Mouse (Mus musculus): ENCODE results near the gene Xylt1. TPM values are rescaled to one million over a fixed set of nuclear protein-coding genes. Genes with fewer than 3 reads are reported as not detected.

Gene Xylt1
- polyA plus RNA-seq, 1 experiment = 2.3 TPM

- no peak for DNase-seq (ENCODE audit: low spot score)
These were observed 178.3 kb downstream of the Xylt1 start for GRCm38 (mm10) chr7:117559051-117559450.

GRCm38 (mm10) chr7:117563939-117564499 lies 183.2 kb downstream of the Xylt1 start:
- DNase-seq (ENCODE audit: low spot score) = no peak

GRCm38 (mm10) chr7:117564627-117565026 lies 183.8 kb downstream of the Xylt1 start:
- DNase-seq (ENCODE audit: low spot score) = no peak

GRCm38 (mm10) chr7:117566115-117566514 lies 185.3 kb downstream of the Xylt1 start:
- DNase-seq (ENCODE audit: low spot score) = no peak

GRCm38 (mm10) chr7:117566833-117567232 lies 186.1 kb downstream of the Xylt1 start:
- no peak for DNase-seq (ENCODE audit: low spot score)

GRCm38 (mm10) chr7:117567252-117567651 lies 186.5 kb downstream of the Xylt1 start:
- no peak for DNase-seq (ENCODE audit: low spot score)

- DNase-seq (ENCODE audit: low spot score) = no peak
These were observed 187.0 kb downstream of the Xylt1 start for GRCm38 (mm10) chr7:117567653-117568340.

GRCm38 (mm10) chr7:117571131-117571530 lies 190.4 kb downstream of the Xylt1 start:
- DNase-seq (ENCODE audit: low spot score) = no peak

- DNase-seq (ENCODE audit: low spot score) = no peak
These were observed 190.9 kb downstream of the Xylt1 start for GRCm38 (mm10) chr7:117571713-117572112.

GRCm38 (mm10) chr7:117573170-117573569 lies 192.4 kb downstream of the Xylt1 start:
- DNase-seq (ENCODE audit: low spot score) = no peak

GRCm38 (mm10) chr7:117575417-117575816 lies 194.6 kb downstream of the Xylt1 start:
- no peak for DNase-seq (ENCODE audit: low spot score)

GRCm38 (mm10) chr7:117577035-117577434 lies 196.3 kb downstream of the Xylt1 start:
- no peak for DNase-seq (ENCODE audit: low spot score)

GRCm38 (mm10) chr7:117585164-117585563 lies 204.4 kb downstream of the Xylt1 start:
- DNase-seq (ENCODE audit: low spot score) = no peak

- no peak for DNase-seq (ENCODE audit: low spot score)
These were observed 206.0 kb downstream of the Xylt1 start for GRCm38 (mm10) chr7:117586811-117587210.

GRCm38 (mm10) chr7:117587234-117587929 lies 206.6 kb downstream of the Xylt1 start:
- no peak for DNase-seq (ENCODE audit: low spot score)

- no peak for DNase-seq (ENCODE audit: low spot score)
These were observed 207.6 kb downstream of the Xylt1 start for GRCm38 (mm10) chr7:117588426-117588825.

GRCm38 (mm10) chr7:117589359-117589758 lies 208.6 kb downstream of the Xylt1 start:
- DNase-seq (ENCODE audit: low spot score) = no peak

GRCm38 (mm10) chr7:117589820-117590219 lies 209.0 kb downstream of the Xylt1 start:
- no peak for DNase-seq (ENCODE audit: low spot score)

GRCm38 (mm10) chr7:117594191-117594590 lies 213.4 kb downstream of the Xylt1 start:
- no peak for DNase-seq (ENCODE audit: low spot score)

- no peak for DNase-seq (ENCODE audit: low spot score)
These were observed 214.4 kb downstream of the Xylt1 start for GRCm38 (mm10) chr7:117595029-117595695.

- no peak for DNase-seq (ENCODE audit: low spot score)
These were observed 219.7 kb downstream of the Xylt1 start for GRCm38 (mm10) chr7:117600443-117600842.

GRCm38 (mm10) chr7:117610439-117610838 lies 229.7 kb downstream of the Xylt1 start:
- no peak for DNase-seq (ENCODE audit: low spot score)

Data from urinary bladder, adult 2 months (tissue).